Mouse (Mus musculus) forebrain, embryonic 14.5 days (tissue): ENCODE results near the gene Gm6793. TPM values are rescaled to one million over a fixed set of nuclear protein-coding genes. Genes with fewer than 3 reads are reported as not detected.

Source experiments
- ATAC-seq: fragments of 200-750 bp; cut with Nextera tagmentation; 2 replicates; pipeline ENCODE4 v1.8.0; 2017; ENCODE audit warnings: mild to moderate bottlenecking, moderate library complexity
- DNase-seq: peaks from one replicate; pipeline ENCODE4 v3.0.0-alpha.2; 2015; ENCODE audit warnings: low spot score
- H3K27ac ChIP-seq: fragments of 300-500 bp; sonication (generic); 2 replicates; pipeline ENCODE4 v1.5.1; 2014; ENCODE audit warnings: low read depth, mild to moderate bottlenecking, control low read depth, low read length, moderate library complexity
- H3K27me3 ChIP-seq: fragments of 300-500 bp; sonication (generic); replicated peaks from 2 replicates; pipeline ENCODE4 v1.6.1; 2014; ENCODE audit warnings: low read length, control low read depth, mixed read lengths; ENCODE audit not compliant: control insufficient read depth, insufficient read depth
- H3K36me3 ChIP-seq: fragments of 300-500 bp; sonication (generic); 2 replicates; pipeline ENCODE4 v1.6.1; 2014; ENCODE audit warnings: low read length, control low read depth; ENCODE audit not compliant: control insufficient read depth, insufficient read depth
- H3K4me1 ChIP-seq: fragments of 300-500 bp; sonication (generic); 2 replicates; pipeline ENCODE4 v1.6.1; 2014; ENCODE audit warnings: antibody characterized with exemption, low read length, control low read depth; ENCODE audit not compliant: control insufficient read depth, insufficient read depth
- H3K4me2 ChIP-seq: fragments of 300-500 bp; sonication (generic); 2 replicates; pipeline ENCODE4 v1.6.1; 2014; ENCODE audit warnings: mild to moderate bottlenecking, control low read depth, low read length
- H3K4me3 ChIP-seq: fragments of 300-500 bp; sonication (generic); 2 replicates; pipeline ENCODE4 v1.5.1; 2014; ENCODE audit warnings: low read depth, low read length, control low read depth
- H3K9ac ChIP-seq: fragments of 300-500 bp; sonication (generic); 2 replicates; pipeline ENCODE4 v1.6.1; 2014; ENCODE audit warnings: mild to moderate bottlenecking, low read length, control low read depth, moderate library complexity
- H3K9me3 ChIP-seq: fragments of 300-500 bp; sonication (generic); replicated peaks from 2 replicates; pipeline ENCODE4 v1.6.1; 2016; ENCODE audit warnings: low read length, control low read depth, mixed read lengths; ENCODE audit not compliant: control insufficient read depth
- WGBS: fragments of 180-500 bp; shearing (Covaris S2); extraction: QIAGEN DNeasy Blood & Tissue Kit; methylation state at CpG from one replicate; pipeline ENCODE4 v1.1.7; 2014; 5-methylcytosine and 5-hydroxymethylcytosine counted together
- polyA plus RNA-seq: library from polyadenylated mRNA; unstranded; fragments of >200 nt; fragmentation: Nextera tagmentation; extraction: Ambion mirVana; gene quantifications from 2 replicates; pipeline ENCODE4 v1.2.1, GENCODE M21; 2014

Gene Gm6793
- polyA plus RNA-seq, 1 experiment from 2014 or later, result 0.23 TPM

- Histone ChIP-seq H3K27ac (no peak overlapping the region), H3K4me2 (no peak overlapping the region), H3K27me3 (no peaks in the 10 kb centered on the region), H3K36me3 (no peaks in the 10 kb centered on the region), H3K4me3 (no peak overlapping the region), H3K9ac (no peak overlapping the region), H3K9me3 (no peaks in the 10 kb centered on the region), H3K4me1 (no peaks in the 10 kb centered on the region)
- DNase-seq (peak; percentile 72), ATAC-seq (no peak)
- WGBS, result 15% methylated on average over 8 of the region's 8 CpGs
Measured at GRCm38 (mm10) chr8:112034603-112035002, 19.8 kb upstream of the Gm6793 start.

- Histone ChIP-seq H3K9me3 (no peaks in the 10 kb centered on the region), H3K9ac (no peak overlapping the region), H3K36me3 (no peaks in the 10 kb centered on the region), H3K4me3 (no peak overlapping the region), H3K4me1 (no peaks in the 10 kb centered on the region), H3K27me3 (no peaks in the 10 kb centered on the region), H3K4me2 (no peak overlapping the region), H3K27ac (no peak overlapping the region)
- DNase-seq (no peak), ATAC-seq (no peak)
- WGBS, result 54% methylated on average over 7 of the region's 7 CpGs
Measured at GRCm38 (mm10) chr8:112033071-112033470, 18.2 kb upstream of the Gm6793 start.

- 54% methylated on average over 6 of the region's 6 CpGs for WGBS
- no peak for ATAC-seq
- no peaks in the 10 kb centered on the region for H3K36me3 ChIP-seq
Measured at GRCm38 (mm10) chr8:112030663-112031062, 15.8 kb upstream of the Gm6793 start.

GRCm38 (mm10) chr8:112029455-112029854 is 14.6 kb upstream of the Gm6793 start:
- no peaks in the 10 kb centered on the region for H3K36me3 ChIP-seq
- DNase-seq, result no peak
- WGBS, result 91% methylated on average over 7 of the region's 7 CpGs
- no peak overlapping the region for H3K27ac ChIP-seq
- no peak overlapping the region for H3K4me2 ChIP-seq
- no peaks in the 10 kb centered on the region for H3K9me3 ChIP-seq
- no peak overlapping the region for H3K4me3 ChIP-seq
- no peak for ATAC-seq
- H3K27me3 ChIP-seq, result no peaks in the 10 kb centered on the region
- H3K4me1 ChIP-seq, result no peaks in the 10 kb centered on the region
- no peak overlapping the region for H3K9ac ChIP-seq

More at GRCm38 (mm10) chr8:112030663-112031062, 15.8 kb upstream of the Gm6793 start:
- DNase-seq, result no peak
- no peak overlapping the region for H3K27ac ChIP-seq
- H3K27me3 ChIP-seq, result no peaks in the 10 kb centered on the region
- H3K9me3 ChIP-seq, result no peaks in the 10 kb centered on the region
- no peaks in the 10 kb centered on the region for H3K4me1 ChIP-seq
- no peak overlapping the region for H3K9ac ChIP-seq
- H3K4me2 ChIP-seq, result no peak overlapping the region
- H3K4me3 ChIP-seq, result no peak overlapping the region

GRCm38 (mm10) chr8:112011816-112012242 is 3.0 kb downstream of the Gm6793 start:
- peak overlapping the region; percentile 80 for H3K4me2 ChIP-seq
- peaks cover 17% of the 10 kb centered on the region for H3K36me3 ChIP-seq
- ATAC-seq (peak; percentile 61), DNase-seq (peak; percentile 30)
- peaks cover 17% of the 10 kb centered on the region for H3K4me1 ChIP-seq
- H3K4me3 ChIP-seq, result peak overlapping the region; percentile 97
- H3K9ac ChIP-seq, result peak overlapping the region; percentile 94
- peak overlapping the region; percentile 79 for H3K27ac ChIP-seq
- under 1% methylated on average over 40 of the region's 40 CpGs for WGBS
- H3K27me3 ChIP-seq, result no peaks in the 10 kb centered on the region
- H3K9me3 ChIP-seq, result no peaks in the 10 kb centered on the region

GRCm38 (mm10) chr8:112010997-112011815 is 3.6 kb downstream of the Gm6793 start, which contains the start of the genes Kars and Terf2ip:
TSS of gene Kars (minus strand) at chr8:112011323.
TSS of gene Terf2ip (plus strand) at chr8:112011398.
- peak within 1 kb of the TSS; percentile 80 for H3K4me2 ChIP-seq
- peak; percentile 97 for DNase-seq
- H3K4me3 ChIP-seq, result peak within 1 kb of the TSS; percentile 97
- WGBS, result under 1% methylated on average over 61 of the region's 61 CpGs
- no peaks in the 10 kb centered on the region for H3K9me3 ChIP-seq
- peak within 1 kb of the TSS; percentile 79 for H3K27ac ChIP-seq
- H3K4me1 ChIP-seq, result peaks cover 17% of the 10 kb centered on the region
- H3K9ac ChIP-seq, result peak within 1 kb of the TSS; percentile 94
- H3K36me3 ChIP-seq, result peaks cover 12% of the 10 kb centered on the region
- peak; percentile 95 for ATAC-seq
- H3K27me3 ChIP-seq, result no peaks in the 10 kb centered on the region

- Histone ChIP-seq H3K9me3 (no peaks in the 10 kb centered on the region), H3K4me1 (peaks cover 17% of the 10 kb centered on the region), H3K4me2 (no peak overlapping the region), H3K9ac (no peak overlapping the region), H3K27me3 (no peaks in the 10 kb centered on the region), H3K36me3 (peaks cover 16% of the 10 kb centered on the region), H3K27ac (no peak overlapping the region), H3K4me3 (no peak overlapping the region)
- WGBS, result 94% methylated on average over 7 of the region's 7 CpGs
- DNase-seq, result no peak
- ATAC-seq, result no peak
Measured at GRCm38 (mm10) chr8:112009558-112009957, 5.3 kb downstream of the Gm6793 start.

- H3K4me2 ChIP-seq, result no peak overlapping the region
- ATAC-seq (no peak), DNase-seq (no peak)
- 99% methylated on average over 2 of the region's 2 CpGs for WGBS
- H3K4me3 ChIP-seq, result no peak overlapping the region
- H3K27ac ChIP-seq, result no peak overlapping the region
- no peaks in the 10 kb centered on the region for H3K9me3 ChIP-seq
- peaks cover 11% of the 10 kb centered on the region for H3K4me1 ChIP-seq
- no peaks in the 10 kb centered on the region for H3K27me3 ChIP-seq
- no peak overlapping the region for H3K9ac ChIP-seq
- peaks cover 32% of the 10 kb centered on the region for H3K36me3 ChIP-seq
Measured at GRCm38 (mm10) chr8:112007669-112008068, 7.2 kb downstream of the Gm6793 start.

GRCm38 (mm10) chr8:112005601-112006000 is 9.2 kb downstream of the Gm6793 start:
- DNase-seq (no peak), ATAC-seq (no peak)
- 95% methylated on average over 6 of the region's 6 CpGs for WGBS
- Histone ChIP-seq H3K9ac (no peak overlapping the region), H3K4me2 (no peak overlapping the region), H3K4me3 (no peak overlapping the region), H3K4me1 (peaks cover 6% of the 10 kb centered on the region), H3K27me3 (no peaks in the 10 kb centered on the region), H3K9me3 (no peaks in the 10 kb centered on the region), H3K27ac (no peak overlapping the region), H3K36me3 (peaks cover 53% of the 10 kb centered on the region)
